8 mouse cellular contexts compared by ENCODE assay signal in the genomic region with DNA sequence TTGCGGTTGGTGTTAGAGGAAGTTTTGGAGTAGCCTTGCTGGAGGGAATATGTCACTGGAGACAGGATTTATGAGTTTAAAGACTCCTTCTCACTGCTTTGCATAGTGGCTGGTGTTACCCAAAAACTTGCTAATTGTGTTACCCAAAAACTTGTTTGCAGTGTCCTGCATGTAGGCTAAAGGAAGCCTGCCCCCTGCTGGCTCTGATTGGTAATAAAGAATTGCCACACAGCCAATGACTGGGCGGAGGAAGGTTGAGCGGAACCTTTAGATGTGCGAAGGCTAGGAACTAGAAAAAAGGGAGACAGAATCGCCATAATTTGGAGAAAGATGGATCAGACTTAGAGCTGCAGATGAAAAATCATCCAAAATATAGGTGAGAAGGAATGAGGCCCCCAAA.
A peak's percentile ranks its signal among the peaks of the same experiment; 100 is the strongest.
DNase-seq lines count a peak whose midpoint lies in the region; ATAC-seq and TF ChIP-seq lines count a peak whose summit lies in the region.

No protein-coding gene starts in this region.

- H3K27me3 ChIP-seq in heart, embryonic 10.5 days (ENCODE audit: insufficient read depth, poor library complexity, severe bottlenecking) = no peaks in the 10 kb centered on the region
- H3K27me3 ChIP-seq in lung, embryonic 14.5 days (ENCODE audit: insufficient read depth, low read length) = no peaks in the 10 kb centered on the region
- H3K27me3 ChIP-seq in thymus, adult 2 months (ENCODE audit: control insufficient read depth, insufficient read depth, low read length) = no peaks in the 10 kb centered on the region

- no peak overlapping the region for H3K27ac ChIP-seq in heart, embryonic 10.5 days
- H3K27ac ChIP-seq in lung, embryonic 14.5 days (ENCODE audit: low read depth) = no peak overlapping the region
- no peak overlapping the region for H3K27ac ChIP-seq in thymus, adult 2 months (ENCODE audit: control insufficient read depth, insufficient read depth, low read length)

- H3K4me2 ChIP-seq in lung, embryonic 14.5 days = no peak overlapping the region

- no peaks in the 10 kb centered on the region for H3K4me1 ChIP-seq in heart, embryonic 10.5 days
- H3K4me1 ChIP-seq in lung, embryonic 14.5 days (ENCODE audit: insufficient read depth) = no peaks in the 10 kb centered on the region
- no peaks in the 10 kb centered on the region for H3K4me1 ChIP-seq in thymus, adult 2 months (replicated peaks; ENCODE audit: control insufficient read depth, insufficient read depth, low read length)

- WGBS in heart, embryonic 10.5 days = 84% methylated on average over 5 of the region's 5 CpGs
- WGBS in lung, embryonic 14.5 days = 83% methylated on average over 5 of the region's 5 CpGs
- 63% methylated on average over 5 of the region's 5 CpGs for WGBS in thymus, adult 2 months

- no peaks in the 10 kb centered on the region for H3K9me3 ChIP-seq in heart, embryonic 10.5 days
- H3K9me3 ChIP-seq in lung, embryonic 14.5 days (ENCODE audit: low read depth, low read length) = no peaks in the 10 kb centered on the region

- H3K36me3 ChIP-seq in heart, embryonic 10.5 days = no peaks in the 10 kb centered on the region
- no peaks in the 10 kb centered on the region for H3K36me3 ChIP-seq in lung, embryonic 14.5 days (ENCODE audit: insufficient read depth)
- no peaks in the 10 kb centered on the region for H3K36me3 ChIP-seq in thymus, adult 2 months (ENCODE audit: control insufficient read depth, insufficient read depth, low read length)

- TF ChIP-seq POLR2A in thymus, adult 2 months (IDR thresholded peaks at IDR 0.05; ENCODE audit: control insufficient read depth, extremely low read depth, insufficient read depth, low read length, poor library complexity) = no peak

- H3K4me3 ChIP-seq in heart, embryonic 10.5 days = no peak overlapping the region
- H3K4me3 ChIP-seq in lung, embryonic 14.5 days (ENCODE audit: low read depth, low read length) = no peak overlapping the region
- no peak overlapping the region for H3K4me3 ChIP-seq in thymus, adult 2 months (ENCODE audit: control insufficient read depth, insufficient read depth, low read length)

- peak; percentile 3 for DNase-seq in heart, adult 8-10 months (ENCODE audit: low spot score)
- DNase-seq in heart, embryonic 10.5 days (ENCODE audit: low spot score) = no peak
- DNase-seq in right cerebral cortex, adult 2 months (ENCODE audit: low spot score in 2 of 2) = peak; percentile 27 to 40
- DNase-seq in right cerebral cortex, postnatal 25 days = no peak
- peak; percentile 66 to 70 for DNase-seq in adrenal gland, postnatal 36 days
- DNase-seq in lung, embryonic 14.5 days = peak; percentile 33
- DNase-seq in thymus, adult 2 months = peak; percentile 74
- DNase-seq in gastrocnemius, adult 8-10 months (ENCODE audit: low spot score in 2 of 2) = no peak

- no peak for ATAC-seq in lung, embryonic 14.5 days (ENCODE audit: insufficient read depth)

- H3K9ac ChIP-seq in lung, embryonic 14.5 days = no peak overlapping the region

- TF ChIP-seq CTCF in lung, embryonic 14.5 days (IDR thresholded peaks at IDR 0.05; ENCODE audit: low read depth) = peak; percentile 49; the same call in 1 of the 2 replicates
- TF ChIP-seq CTCF in thymus, adult 2 months (IDR thresholded peaks at IDR 0.05; ENCODE audit: borderline replicate concordance, control insufficient read depth, extremely low read depth, insufficient read depth, low read length, poor library complexity) = no peak

Comparison
In these comparisons a context has a peak if more than half of its experiments do, and no peak if none do; other contexts are left out.
1. DNase-seq: peak in heart, adult 8-10 months (single experiment), right cerebral cortex, adult 2 months (2 of 2), adrenal gland, postnatal 36 days (2 of 2), lung, embryonic 14.5 days (single experiment) and thymus, adult 2 months (single experiment); none in heart, embryonic 10.5 days (single experiment), right cerebral cortex, postnatal 25 days (single experiment) and gastrocnemius, adult 8-10 months (0 of 2).